Mouse (Mus musculus) stomach, postnatal 0 days (tissue): ENCODE data around the gene Wfdc2. TPM values are rescaled to one million over a fixed set of nuclear protein-coding genes. Genes with fewer than 3 reads are reported as not detected.

Experiments used
- ATAC-seq: fragments of 200-750 bp; cut with Nextera tagmentation; 2 replicates; pipeline ENCODE4 v1.8.0; 2017; ENCODE audit not compliant: low FRiP score, low TSS enrichment
- DNase-seq: peaks from one replicate; pipeline ENCODE4 v3.0.0-alpha.2; 2016; ENCODE audit warnings: low spot score
- H3K27ac ChIP-seq: fragments of 300-500 bp; sonication (generic); replicated peaks from 2 replicates; pipeline ENCODE4 v1.5.1; 2014; ENCODE audit warnings: mild to moderate bottlenecking, control low read depth
- H3K27me3 ChIP-seq: fragments of 300-500 bp; sonication (generic); 2 replicates; pipeline ENCODE4 v1.6.1; 2014; ENCODE audit warnings: low read length; ENCODE audit not compliant: control insufficient read depth, insufficient read depth
- H3K36me3 ChIP-seq: fragments of 300-500 bp; sonication (generic); 2 replicates; pipeline ENCODE4 v1.6.1; 2014; ENCODE audit warnings: low read length, mixed read lengths; ENCODE audit not compliant: control insufficient read depth, insufficient read depth
- H3K4me1 ChIP-seq: fragments of 300-500 bp; sonication (generic); replicated peaks from 2 replicates; pipeline ENCODE4 v1.6.1; 2014; ENCODE audit warnings: antibody characterized with exemption; ENCODE audit not compliant: control insufficient read depth, insufficient read depth
- H3K4me2 ChIP-seq: fragments of 300-500 bp; sonication (generic); replicated peaks from 2 replicates; pipeline ENCODE4 v1.6.1; 2014; ENCODE audit warnings: low read depth, mild to moderate bottlenecking, control low read depth, moderate library complexity
- H3K4me3 ChIP-seq: fragments of 300-500 bp; sonication (generic); 2 replicates; pipeline ENCODE4 v1.5.1; 2014; ENCODE audit warnings: low read depth, low read length, control low read depth
- H3K9ac ChIP-seq: fragments of 300-500 bp; sonication (generic); 2 replicates; pipeline ENCODE4 v1.6.1; 2014; ENCODE audit warnings: mild to moderate bottlenecking, low read length, control low read depth, mixed read lengths
- H3K9me3 ChIP-seq: fragments of 300-500 bp; sonication (generic); 2 replicates; pipeline ENCODE4 v1.6.1; 2016; ENCODE audit warnings: low read length; ENCODE audit not compliant: control insufficient read depth
- CTCF ChIP-seq: IDR thresholded peaks from 2 replicates; pipeline ENCODE4 v1.5.1; 2016; ENCODE audit warnings: antibody characterized with exemption, low read depth, mild to moderate bottlenecking, moderate library complexity
- EP300 ChIP-seq: optimal IDR thresholded peaks from 2 replicates; pipeline ENCODE3; 2016; ENCODE audit warnings: antibody characterized with exemption
- WGBS: fragments of 180-500 bp; shearing (Covaris S2); extraction: QIAGEN DNeasy Blood & Tissue Kit; methylation state at CpG from one replicate; pipeline ENCODE4 v1.1.7; 2014; 5-methylcytosine and 5-hydroxymethylcytosine counted together
- polyA plus RNA-seq: library from polyadenylated mRNA; unstranded; fragments of >200 nt; fragmentation: Nextera tagmentation; extraction: Ambion mirVana; gene quantifications from 2 replicates; pipeline ENCODE4 v1.2.1, GENCODE M21; 2015

The Wfdc2 gene
- 123 and 147 TPM in 2 replicates for polyA plus RNA-seq

DNA sequence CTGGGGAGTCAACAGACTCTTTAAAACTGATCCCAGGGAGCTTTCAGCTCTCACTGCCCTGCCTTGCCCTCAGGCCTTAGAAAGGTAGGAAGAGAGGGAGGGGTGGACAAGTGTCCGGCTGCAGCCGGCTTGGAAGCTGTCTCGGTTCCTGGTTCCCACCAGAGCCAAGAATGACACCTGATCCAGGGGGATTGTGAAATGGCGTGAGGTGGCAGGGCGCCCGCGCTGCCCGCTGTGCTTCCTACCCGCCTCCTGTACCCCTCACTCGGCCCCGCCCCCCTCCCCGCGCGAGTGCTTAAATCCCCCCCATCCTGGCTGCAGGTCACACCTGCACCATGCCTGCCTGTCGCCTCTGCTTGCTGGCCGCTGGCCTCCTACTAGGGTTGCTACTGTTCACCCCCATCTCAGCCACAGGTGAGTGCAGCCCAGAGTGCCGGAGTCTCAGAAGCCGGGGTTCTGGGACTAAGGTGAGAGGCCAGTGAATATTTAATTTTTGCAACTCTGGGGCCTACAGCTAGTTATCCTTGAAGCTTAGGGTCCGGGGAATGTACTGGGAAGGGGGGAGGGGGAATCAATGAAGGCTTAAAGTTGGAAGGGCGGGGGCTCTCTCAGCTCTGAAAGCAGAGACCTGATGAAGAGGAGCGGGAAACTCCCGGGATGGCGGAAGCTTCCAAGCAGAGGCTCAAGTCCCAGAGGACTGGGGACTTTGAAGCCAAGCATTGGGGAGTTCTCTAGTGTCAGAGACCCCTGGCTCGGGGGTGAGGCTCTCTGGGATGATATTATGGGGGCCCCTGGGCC, at the start of gene Wfdc2:
Gene Wfdc2 (plus strand): TSS at position 23 of the 798 bp plus-strand sequence.
- H3K4me3 ChIP-seq: peak within 1 kb of the TSS; percentile 41
- H3K9ac ChIP-seq: peak within 1 kb of the TSS; percentile 69
- 0 out of 2 replicates have a peak, but pooled peaks cover 4% of the 10 kb centered on the region for H3K4me1 ChIP-seq
- no peaks in the 10 kb centered on the region for H3K36me3 ChIP-seq
- no peaks in the 10 kb centered on the region for H3K9me3 ChIP-seq
- WGBS: 14% methylated on average over 24 of the region's 24 CpGs
- peak; percentile 29 for ATAC-seq
- H3K27me3 ChIP-seq: no peaks in the 10 kb centered on the region
- TF ChIP-seq EP300 (no peak), CTCF (no peak)
- H3K4me2 ChIP-seq: peak within 1 kb of the TSS; percentile 81
- H3K27ac ChIP-seq: peak within 1 kb of the TSS; percentile 78
- DNase-seq: peak; percentile 65

DNA sequence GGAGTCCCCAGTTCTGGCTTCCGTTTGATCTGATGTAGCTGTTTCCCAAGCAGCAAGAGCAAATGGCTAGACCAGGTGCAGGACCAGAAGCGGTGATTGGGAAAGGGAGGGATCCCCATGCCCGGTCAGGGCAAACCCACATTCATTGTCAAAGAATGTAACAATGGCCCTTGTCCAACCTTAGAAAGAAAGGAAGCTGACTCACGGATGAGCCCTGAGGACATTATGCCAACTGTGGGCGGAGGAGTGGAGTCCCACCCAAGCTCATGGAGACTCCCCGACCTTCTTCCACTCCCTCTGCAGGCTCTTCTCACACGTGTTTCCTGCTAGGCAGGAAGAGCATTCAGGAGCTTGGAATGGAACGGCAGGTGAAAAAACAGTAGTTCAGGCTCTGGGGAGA, 48.8 kb upstream of the Wfdc2 start:
- no peak for TF ChIP-seq CTCF
- TF ChIP-seq EP300: no peak
- no peak overlapping the region for H3K4me3 ChIP-seq
- H3K36me3 ChIP-seq: 0 out of 2 replicates have a peak, but pooled peaks cover 2% of the 10 kb centered on the region
- DNase-seq (peak; percentile 37), ATAC-seq (peak; percentile 16; the same call in 1 of the 2 replicates)
- H3K9me3 ChIP-seq: no peaks in the 10 kb centered on the region
- no peak overlapping the region for H3K4me2 ChIP-seq
- no peak overlapping the region for H3K9ac ChIP-seq
- peaks cover 3% of the 10 kb centered on the region; the same call in 1 of the 2 replicates for H3K4me1 ChIP-seq
- H3K27ac ChIP-seq: 0 out of 2 replicates have a peak overlapping the region, but pooled peaks have one; percentile 30
- 51% methylated on average over 8 of the region's 8 CpGs for WGBS
- no peaks in the 10 kb centered on the region for H3K27me3 ChIP-seq

GRCm38 (mm10) chr2:164514916-164515315, 47.3 kb upstream of the Wfdc2 start:
- WGBS: 63% methylated on average over 3 of the region's 3 CpGs
- Histone ChIP-seq H3K4me3 (no peak overlapping the region), H3K9me3 (no peaks in the 10 kb centered on the region), H3K4me1 (peaks cover 3% of the 10 kb centered on the region; the same call in 1 of the 2 replicates), H3K27ac (no peak overlapping the region), H3K4me2 (no peak overlapping the region), H3K36me3 (no peaks in the 10 kb centered on the region), H3K27me3 (no peaks in the 10 kb centered on the region), H3K9ac (no peak overlapping the region)
- TF ChIP-seq CTCF: no peak
- TF ChIP-seq EP300: no peak
- ATAC-seq: no peak
- peak; percentile 66 for DNase-seq

DNA sequence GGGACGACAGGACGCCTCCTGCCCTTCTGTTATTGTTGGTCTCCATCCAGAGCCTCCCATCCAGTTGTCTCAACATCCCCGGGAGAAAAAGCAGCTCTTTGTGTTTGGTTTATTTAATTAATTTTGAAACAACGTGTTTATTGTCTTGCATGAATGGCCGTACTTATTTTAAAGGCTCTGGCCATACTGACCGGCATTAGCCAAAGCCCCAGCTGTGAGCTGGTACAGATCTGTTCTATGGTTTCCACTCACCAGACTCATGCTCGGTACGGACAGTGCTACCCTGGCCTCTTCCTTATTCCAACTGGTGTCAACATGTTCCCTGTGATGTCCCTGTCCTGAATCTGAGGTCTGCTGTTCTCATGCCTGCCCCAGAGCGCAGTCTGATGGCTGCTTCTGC, 46.3 kb upstream of the Wfdc2 start:
- H3K4me1 ChIP-seq: peaks cover 3% of the 10 kb centered on the region; the same call in 1 of the 2 replicates
- H3K27me3 ChIP-seq: no peaks in the 10 kb centered on the region
- H3K36me3 ChIP-seq: no peaks in the 10 kb centered on the region
- no peak overlapping the region for H3K27ac ChIP-seq
- no peak overlapping the region for H3K9ac ChIP-seq
- no peak for ATAC-seq
- no peak overlapping the region for H3K4me2 ChIP-seq
- no peaks in the 10 kb centered on the region for H3K9me3 ChIP-seq
- 75% methylated on average over 9 of the region's 9 CpGs for WGBS
- no peak for TF ChIP-seq EP300
- TF ChIP-seq CTCF: no peak
- no peak for DNase-seq
- no peak overlapping the region for H3K4me3 ChIP-seq

- no peak overlapping the region for H3K9ac ChIP-seq
- no peaks in the 10 kb centered on the region for H3K27me3 ChIP-seq
- TF ChIP-seq CTCF (no peak), EP300 (no peak)
- no peak overlapping the region for H3K4me2 ChIP-seq
- WGBS: 66% methylated on average over 11 of the region's 11 CpGs
- H3K9me3 ChIP-seq: no peaks in the 10 kb centered on the region
- no peak overlapping the region for H3K4me3 ChIP-seq
- DNase-seq: no peak
- H3K27ac ChIP-seq: no peak overlapping the region
- ATAC-seq: no peak
- no peaks in the 10 kb centered on the region for H3K36me3 ChIP-seq
- peaks cover 3% of the 10 kb centered on the region; the same call in 1 of the 2 replicates for H3K4me1 ChIP-seq
These were observed 45.6 kb upstream of the Wfdc2 start for GRCm38 (mm10) chr2:164516592-164516991.
